Mouse (Mus musculus): Measurements from ENCODE around the gene Rtn4rl1. TPM values are rescaled to one million over a fixed set of nuclear protein-coding genes. Genes with fewer than 3 reads are reported as not detected.
A peak's percentile ranks its signal among the peaks of the same experiment; 100 is the strongest.
"Not testable (repeated sequence)": the region's sequence is repeated elsewhere in the genome, so short reads cannot be mapped to it uniquely, and the experiment has no call there.

Gene Rtn4rl1
- polyA plus RNA-seq, 1 experiment, result 11.1 TPM

GRCm38 (mm10) chr11:75290566-75291271 lies 97.1 kb downstream of the Rtn4rl1 start:
- 26% methylated on average over 6 of the region's 6 CpGs for WGBS
- no peaks in the 10 kb centered on the region for H3K4me1 ChIP-seq (ENCODE audit: control insufficient read depth, insufficient read depth, insufficient read length)
- no peak overlapping the region for H3K4me3 ChIP-seq (ENCODE audit: extremely low read depth, insufficient read depth, insufficient read length)
- TF ChIP-seq POLR2A (IDR thresholded peaks at IDR 0.05; ENCODE audit: low read depth, low read length), result no peak
- peak; percentile 75; the same call in 1 of the 2 replicates for TF ChIP-seq CTCF (IDR thresholded peaks at IDR 0.05; ENCODE audit: extremely low read depth, insufficient read depth, insufficient read length, insufficient replicate concordance)
- H3K36me3 ChIP-seq (ENCODE audit: control insufficient read depth, insufficient read depth, low read length), result no peaks in the 10 kb centered on the region
- no peak overlapping the region for H3K27ac ChIP-seq (ENCODE audit: insufficient read depth, low read length)
- H3K27me3 ChIP-seq (ENCODE audit: control insufficient read depth, insufficient read depth, low read length), result no peaks in the 10 kb centered on the region
- DNase-seq (ENCODE audit: low read depth in 1 of 2, low spot score in 2 of 2), result peak; percentile 70 to 82

GRCm38 (mm10) chr11:75291389-75292215 lies 98.0 kb downstream of the Rtn4rl1 start:
- Histone ChIP-seq H3K36me3 (ENCODE audit: control insufficient read depth, insufficient read depth, low read length) (no peaks in the 10 kb centered on the region), H3K27ac (ENCODE audit: insufficient read depth, low read length) (no peak overlapping the region), H3K27me3 (ENCODE audit: control insufficient read depth, insufficient read depth, low read length) (no peaks in the 10 kb centered on the region), H3K4me1 (ENCODE audit: control insufficient read depth, insufficient read depth, insufficient read length) (no peaks in the 10 kb centered on the region), H3K4me3 (ENCODE audit: extremely low read depth, insufficient read depth, insufficient read length) (no peak overlapping the region)
- WGBS, result 75% methylated on average over 25 of the region's 25 CpGs
- TF ChIP-seq POLR2A (IDR thresholded peaks at IDR 0.05; ENCODE audit: low read depth, low read length), result no peak
- TF ChIP-seq CTCF (IDR thresholded peaks at IDR 0.05; ENCODE audit: extremely low read depth, insufficient read depth, insufficient read length, insufficient replicate concordance), result no peak
- no peak for DNase-seq (ENCODE audit: low read depth in 1 of 2, low spot score in 2 of 2)

GRCm38 (mm10) chr11:75292281-75292680 lies 98.7 kb downstream of the Rtn4rl1 start:
- no peaks in the 10 kb centered on the region for H3K4me1 ChIP-seq (ENCODE audit: control insufficient read depth, insufficient read depth, insufficient read length)
- TF ChIP-seq CTCF (IDR thresholded peaks at IDR 0.05; ENCODE audit: extremely low read depth, insufficient read depth, insufficient read length, insufficient replicate concordance) (no peak), POLR2A (IDR thresholded peaks at IDR 0.05; ENCODE audit: low read depth, low read length) (no peak)
- WGBS, result 92% methylated on average over 7 of the region's 7 CpGs
- no peak for DNase-seq (ENCODE audit: low read depth in 1 of 2, low spot score in 2 of 2)
- H3K27me3 ChIP-seq (ENCODE audit: control insufficient read depth, insufficient read depth, low read length), result no peaks in the 10 kb centered on the region
- no peak overlapping the region for H3K4me3 ChIP-seq (ENCODE audit: extremely low read depth, insufficient read depth, insufficient read length)
- H3K36me3 ChIP-seq (ENCODE audit: control insufficient read depth, insufficient read depth, low read length), result no peaks in the 10 kb centered on the region
- no peak overlapping the region for H3K27ac ChIP-seq (ENCODE audit: insufficient read depth, low read length)

GRCm38 (mm10) chr11:75293852-75294361 lies 100.3 kb downstream of the Rtn4rl1 start:
- H3K27ac ChIP-seq (ENCODE audit: insufficient read depth, low read length), result no peak overlapping the region
- H3K36me3 ChIP-seq (ENCODE audit: control insufficient read depth, insufficient read depth, low read length), result no peaks in the 10 kb centered on the region
- WGBS, result 86% methylated on average over 21 of the region's 21 CpGs
- TF ChIP-seq POLR2A (IDR thresholded peaks at IDR 0.05; ENCODE audit: low read depth, low read length) (no peak), CTCF (IDR thresholded peaks at IDR 0.05; ENCODE audit: extremely low read depth, insufficient read depth, insufficient read length, insufficient replicate concordance) (no peak)
- no peak for DNase-seq (ENCODE audit: low read depth in 1 of 2, low spot score in 2 of 2)
- no peaks in the 10 kb centered on the region for H3K4me1 ChIP-seq (ENCODE audit: control insufficient read depth, insufficient read depth, insufficient read length)
- H3K27me3 ChIP-seq (ENCODE audit: control insufficient read depth, insufficient read depth, low read length), result no peaks in the 10 kb centered on the region
- no peak overlapping the region for H3K4me3 ChIP-seq (ENCODE audit: extremely low read depth, insufficient read depth, insufficient read length)

GRCm38 (mm10) chr11:75294862-75295261 lies 101.3 kb downstream of the Rtn4rl1 start:
- Histone ChIP-seq H3K27me3 (ENCODE audit: control insufficient read depth, insufficient read depth, low read length) (no peaks in the 10 kb centered on the region), H3K27ac (ENCODE audit: insufficient read depth, low read length) (no peak overlapping the region), H3K4me1 (ENCODE audit: control insufficient read depth, insufficient read depth, insufficient read length) (no peaks in the 10 kb centered on the region), H3K4me3 (ENCODE audit: extremely low read depth, insufficient read depth, insufficient read length) (no peak overlapping the region), H3K36me3 (ENCODE audit: control insufficient read depth, insufficient read depth, low read length) (peaks cover 3% of the 10 kb centered on the region)
- no peak for DNase-seq (ENCODE audit: low read depth in 1 of 2, low spot score in 2 of 2)
- 29% methylated on average over 9 of the region's 9 CpGs for WGBS
- TF ChIP-seq POLR2A (IDR thresholded peaks at IDR 0.05; ENCODE audit: low read depth, low read length) (no peak), CTCF (IDR thresholded peaks at IDR 0.05; ENCODE audit: extremely low read depth, insufficient read depth, insufficient read length, insufficient replicate concordance) (no peak)

GRCm38 (mm10) chr11:75295534-75295933 lies 102.0 kb downstream of the Rtn4rl1 start:
- H3K4me3 ChIP-seq (ENCODE audit: extremely low read depth, insufficient read depth, insufficient read length); H3K27me3 ChIP-seq (ENCODE audit: control insufficient read depth, insufficient read depth, low read length); H3K36me3 ChIP-seq (ENCODE audit: control insufficient read depth, insufficient read depth, low read length); H3K27ac ChIP-seq (ENCODE audit: insufficient read depth, low read length); DNase-seq (ENCODE audit: low read depth in 1 of 2, low spot score in 2 of 2); H3K4me1 ChIP-seq (ENCODE audit: control insufficient read depth, insufficient read depth, insufficient read length): not testable (repeated sequence)
- 75% methylated on average over 5 of the region's 5 CpGs for WGBS
